Mouse (Mus musculus) urinary bladder, adult 18-20 months (tissue): ENCODE measurements at regions not wholly inside any gene's neighbourhood (a gene's known extent, or its start where the extent isn't known, plus 50 kb on each side); places are given as distances from the start of the nearest gene placed in this dataset.

Experiments
- DNase-seq, 2 experiments: peaks; one replicate each; pipeline ENCODE4 v3.0.0; 2022; ENCODE audit warnings: low spot score in 2 of 2, mixed read lengths in 2 of 2

DNA sequence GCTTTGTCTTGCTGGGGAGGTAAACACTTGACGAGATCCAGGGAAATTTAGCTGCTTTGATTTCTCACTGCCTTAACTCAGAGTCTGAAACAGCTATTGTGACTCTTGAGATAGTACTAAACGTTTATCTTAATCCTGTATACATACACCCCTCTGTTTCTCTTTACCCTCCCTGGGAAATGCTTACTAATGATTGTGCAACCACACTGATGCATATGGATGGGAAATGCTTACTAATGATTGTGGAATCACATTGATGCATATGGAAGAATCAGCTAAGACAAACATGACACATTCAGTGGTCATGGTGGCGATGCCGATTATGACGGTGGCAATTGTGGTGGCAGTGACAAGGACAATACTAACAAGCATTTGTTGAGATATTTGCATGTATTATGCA, 58.9 kb upstream of the Sesn3 start:
- DNase-seq = no peak

DNA sequence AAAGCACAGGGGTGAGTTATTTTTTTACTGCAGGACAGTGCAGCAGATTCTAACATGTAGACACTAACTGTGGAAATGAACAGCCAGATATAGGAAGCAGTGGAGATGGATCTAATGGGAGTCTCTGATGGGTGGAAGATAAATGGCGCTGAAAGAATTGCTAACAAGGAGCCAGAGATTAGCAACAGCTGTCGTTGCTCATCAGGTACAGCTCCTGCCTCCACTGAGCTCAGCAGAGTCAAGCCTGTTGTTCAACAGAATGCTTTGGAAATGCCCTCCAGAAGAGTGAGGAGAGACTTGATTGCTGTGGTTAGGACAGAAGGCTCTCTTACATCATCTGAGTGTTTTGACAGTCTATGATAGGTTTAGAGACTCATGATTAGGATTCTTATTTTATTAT, 51.9 kb upstream of the Sesn3 start:
- DNase-seq = no peak
